12 mouse cellular contexts compared by ENCODE assay signal in the genomic region with DNA sequence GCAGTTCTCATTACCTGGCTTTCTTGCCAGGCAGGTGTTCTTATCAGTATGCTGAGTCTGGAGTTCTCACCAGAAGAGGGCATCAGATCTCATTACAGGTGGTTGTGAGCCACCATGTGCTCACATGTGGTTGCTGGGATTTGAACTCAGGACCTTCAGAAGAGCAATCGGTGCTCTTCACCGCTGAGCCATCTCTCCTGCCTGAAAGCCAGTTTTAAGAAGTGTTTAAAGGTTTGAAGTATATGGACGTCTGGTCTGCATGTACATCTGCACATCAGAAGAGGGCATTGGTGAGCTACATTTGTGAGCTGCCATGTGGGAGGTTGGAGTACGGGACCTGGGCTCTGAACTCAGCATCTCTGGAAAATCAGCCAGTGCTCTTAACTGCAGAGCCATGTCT. TPM values are rescaled to one million over a fixed set of nuclear protein-coding genes. Genes with fewer than 3 reads are reported as not detected.
DNase-seq lines count a peak whose midpoint lies in the region; ATAC-seq and TF ChIP-seq lines count a peak whose summit lies in the region.
"Had no signal": no experiment of that assay in that cellular context is flagged by ENCODE, and none has a peak within 500 bp of the region (broad histone marks: within the 10 kb centered on the region; RNA-seq: fewer than 3 reads in every experiment).

No protein-coding gene starts in this region.

- no peak for TF ChIP-seq POLR2A in kidney, adult 2 months (IDR thresholded peaks at IDR 0.05; ENCODE audit: low read depth, low read length)

- no peaks in the 10 kb centered on the region for H3K36me3 ChIP-seq in kidney, adult 2 months (ENCODE audit: control insufficient read depth, insufficient read depth, low read length)
- no peaks in the 10 kb centered on the region for H3K36me3 ChIP-seq in neural tube, embryonic 12.5 days
- H3K36me3 ChIP-seq in neural tube, embryonic 15.5 days, result no peaks in the 10 kb centered on the region
- H3K36me3 ChIP-seq: heart, embryonic 12.5 days had no signal

- DNase-seq in CD4-positive, CD25-positive, alpha-beta regulatory T cell, adult 2 months (ENCODE audit: low read depth, low spot score), result peak; percentile 21
- DNase-seq in kidney, adult 2 months, result peak; percentile 38
- no peak for DNase-seq in kidney, postnatal 4 days
- no peak for DNase-seq in retina, postnatal 1 day
- DNase-seq in right cerebral cortex, adult 18-20 months, result no peak
- DNase-seq: B cell, adult 2 months; cerebellum, postnatal 36 days; thymus, postnatal 36 days had no signal

- no peaks in the 10 kb centered on the region for H3K9me3 ChIP-seq in neural tube, embryonic 12.5 days
- H3K9me3 ChIP-seq in neural tube, embryonic 15.5 days (replicated peaks), result no peaks in the 10 kb centered on the region
- H3K9me3 ChIP-seq: heart, embryonic 12.5 days had no signal

- H3K9ac ChIP-seq in neural tube, embryonic 12.5 days, result no peak overlapping the region
- no peak overlapping the region for H3K9ac ChIP-seq in neural tube, embryonic 15.5 days (replicated peaks)

- H3K27ac ChIP-seq in kidney, adult 2 months (ENCODE audit: insufficient read depth, low read depth, low read length), result no peak overlapping the region
- H3K27ac ChIP-seq in neural tube, embryonic 12.5 days, result no peak overlapping the region
- H3K27ac ChIP-seq in neural tube, embryonic 15.5 days (replicated peaks), result no peak overlapping the region

- 0 out of 2 replicates have a peak, but pooled peaks cover 2% of the 10 kb centered on the region for H3K4me1 ChIP-seq in kidney, adult 2 months (ENCODE audit: control insufficient read depth, insufficient read depth, low read length)
- H3K4me1 ChIP-seq in neural tube, embryonic 12.5 days, result peaks cover 34% of the 10 kb centered on the region
- peaks cover 37% of the 10 kb centered on the region for H3K4me1 ChIP-seq in neural tube, embryonic 15.5 days

- 83% methylated on average over 4 of the region's 4 CpGs for WGBS in kidney, adult 2 months
- 64% methylated on average over 4 of the region's 4 CpGs for WGBS in neural tube, embryonic 12.5 days
- 63% methylated on average over 4 of the region's 4 CpGs for WGBS in neural tube, embryonic 15.5 days

- H3K4me3 ChIP-seq in kidney, adult 2 months (ENCODE audit: insufficient read depth, low read depth, low read length), result no peak overlapping the region
- H3K4me3 ChIP-seq in neural tube, embryonic 12.5 days, result no peak overlapping the region
- H3K4me3 ChIP-seq in neural tube, embryonic 15.5 days (replicated peaks), result no peak overlapping the region

- ATAC-seq in CD4-positive, CD25-positive, alpha-beta regulatory T cell, adult 4 months, result no peak
- ATAC-seq in neural tube, embryonic 12.5 days (ENCODE audit: low FRiP score, low read depth), result no peak
- ATAC-seq in neural tube, embryonic 15.5 days (ENCODE audit: low FRiP score), result no peak

- no peaks in the 10 kb centered on the region for H3K27me3 ChIP-seq in kidney, adult 2 months (replicated peaks; ENCODE audit: control insufficient read depth, insufficient read depth, low read length)
- H3K27me3 ChIP-seq in neural tube, embryonic 12.5 days (replicated peaks), result no peaks in the 10 kb centered on the region
- no peaks in the 10 kb centered on the region for H3K27me3 ChIP-seq in neural tube, embryonic 15.5 days (replicated peaks)
- H3K27me3 ChIP-seq: heart, embryonic 12.5 days had no signal

- TF ChIP-seq CTCF in kidney, adult 2 months (conservative IDR thresholded peaks at IDR 0.05; ENCODE audit: insufficient read depth, insufficient read length, low read depth, low read length), result peak; percentile 42; the same call in 1 of the 2 replicates

- 0 out of 2 replicates have a peak overlapping the region, but pooled peaks have one; percentile 84 for H3K4me2 ChIP-seq in neural tube, embryonic 12.5 days (replicated peaks)
- H3K4me2 ChIP-seq in neural tube, embryonic 15.5 days, result no peak overlapping the region

RNA-seq across cellular contexts. Expression of gene Rab31, which starts 1.1 kb away (rescaled TPM):
- 1 to 10 TPM; 3.3 to 4.2 TPM for polyA plus RNA-seq in CD4-positive, CD25-positive, alpha-beta regulatory T cell, adult 4 months (2017; shearing (Covaris generic))
- polyA plus RNA-seq in kidney, adult 2 months (2012; rRNA removed), result 16.8 and 17.6 TPM in 2 replicates
- polyA plus RNA-seq in neural tube, embryonic 12.5 days (2016; fragmentation: Nextera tagmentation; extraction: Ambion mirVana), result 72.5 and 73.3 TPM in 2 replicates
- 53.2 and 56.8 TPM in 2 replicates for polyA plus RNA-seq in neural tube, embryonic 15.5 days (2015; fragmentation: Nextera tagmentation; extraction: Ambion mirVana)

RNA-seq across cellular contexts. Expression of gene Ppp4r1, which starts 8.8 kb away (rescaled TPM):
- 10 to 100 TPM; 25.1 to 30.4 TPM for polyA plus RNA-seq in CD4-positive, CD25-positive, alpha-beta regulatory T cell, adult 4 months (2017; shearing (Covaris generic))
- polyA plus RNA-seq in kidney, adult 2 months (2012; rRNA removed), result 34.3 and 37.6 TPM in 2 replicates
- polyA plus RNA-seq in neural tube, embryonic 12.5 days (2016; fragmentation: Nextera tagmentation; extraction: Ambion mirVana), result 54.4 and 57.7 TPM in 2 replicates
- 36.3 and 40.1 TPM in 2 replicates for polyA plus RNA-seq in neural tube, embryonic 15.5 days (2015; fragmentation: Nextera tagmentation; extraction: Ambion mirVana)

Comparison
In these comparisons a context has a peak if more than half of its experiments do, and no peak if none do; other contexts are left out.
1. DNase-seq: peak in CD4-positive, CD25-positive, alpha-beta regulatory T cell, adult 2 months (single experiment) and kidney, adult 2 months (single experiment); none in kidney, postnatal 4 days (0 of 2), retina, postnatal 1 day (single experiment) and right cerebral cortex, adult 18-20 months (single experiment).